Mouse (Mus musculus) frontal cortex, postnatal 14 days (tissue): ENCODE measurements around the gene Iffo2.

Experiments
- DNase-seq, 2 experiments: peaks; one replicate each; pipeline ENCODE4 v3.0.0; 2022; ENCODE audit warnings: low spot score in 2 of 2

The Iffo2 gene

DNA sequence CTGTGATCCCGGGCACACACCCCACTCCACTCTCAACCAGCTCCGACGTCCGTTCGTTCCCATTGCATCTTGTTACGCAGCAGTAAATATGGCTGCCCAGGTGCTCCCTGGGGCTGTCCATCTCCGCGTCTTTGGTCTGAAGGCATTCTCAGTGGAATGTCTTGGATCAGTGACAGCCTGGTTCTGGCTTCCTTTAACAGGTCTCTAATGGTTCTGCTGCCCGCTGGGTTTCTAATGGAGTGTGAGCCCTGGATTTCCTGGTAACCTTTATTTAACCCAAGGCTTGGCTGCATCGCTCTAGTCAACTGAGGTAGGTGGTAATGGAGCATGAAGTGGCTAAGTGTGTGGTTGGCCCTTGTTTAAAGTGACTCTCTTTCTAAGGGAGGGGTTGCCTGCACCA is 1.7 kb downstream of the Iffo2 start:
- DNase-seq: no peak

DNA sequence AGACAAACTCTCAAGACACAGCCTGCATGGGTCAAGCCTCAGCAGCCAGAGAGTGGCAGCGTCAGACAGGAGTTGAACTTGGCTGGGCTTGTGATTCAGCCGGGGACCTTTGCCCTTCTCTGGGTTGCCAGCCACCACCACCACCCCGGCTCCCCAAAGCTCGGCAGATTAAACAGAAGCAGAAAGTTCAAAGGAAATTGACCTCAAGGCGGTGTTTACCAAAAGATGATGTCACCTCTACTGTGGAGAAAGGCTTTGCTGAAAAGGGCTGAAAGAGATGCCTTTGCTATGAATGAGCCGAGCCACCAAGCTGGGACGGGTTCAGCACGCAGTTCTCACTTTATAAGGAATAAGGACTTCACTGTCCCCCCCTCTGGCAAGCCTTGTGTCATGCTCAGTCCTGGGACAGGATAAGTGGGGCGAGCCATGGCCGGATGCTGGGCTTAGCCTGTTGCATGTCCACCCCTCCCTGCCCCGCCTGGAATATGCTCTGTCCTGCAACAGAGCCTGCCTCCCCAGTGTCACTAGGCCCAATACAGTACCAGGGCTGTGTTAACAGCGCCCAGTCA is 4.9 kb downstream of the Iffo2 start:
- no peak for DNase-seq

DNA sequence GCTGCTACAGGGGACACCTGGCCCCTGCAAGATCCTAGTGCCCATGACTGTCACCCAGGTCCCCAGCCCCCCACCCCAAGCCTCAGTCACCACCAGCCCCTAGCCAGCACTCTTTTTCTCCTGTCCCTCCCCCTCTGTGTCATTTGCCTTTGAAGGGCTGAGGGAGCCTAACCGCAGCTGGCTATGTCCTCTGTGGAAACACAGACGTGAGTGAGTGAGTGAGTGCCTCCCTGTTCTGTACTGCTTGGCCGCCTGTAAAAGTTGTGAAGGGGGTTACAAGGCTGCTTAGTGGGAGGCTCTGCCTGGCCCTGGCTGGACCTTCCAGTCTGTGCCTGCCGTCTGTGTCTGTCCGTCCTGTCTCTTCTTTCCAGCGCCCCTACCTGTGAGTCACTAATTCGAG is 5.4 kb downstream of the Iffo2 start:
- DNase-seq: no peak

DNA sequence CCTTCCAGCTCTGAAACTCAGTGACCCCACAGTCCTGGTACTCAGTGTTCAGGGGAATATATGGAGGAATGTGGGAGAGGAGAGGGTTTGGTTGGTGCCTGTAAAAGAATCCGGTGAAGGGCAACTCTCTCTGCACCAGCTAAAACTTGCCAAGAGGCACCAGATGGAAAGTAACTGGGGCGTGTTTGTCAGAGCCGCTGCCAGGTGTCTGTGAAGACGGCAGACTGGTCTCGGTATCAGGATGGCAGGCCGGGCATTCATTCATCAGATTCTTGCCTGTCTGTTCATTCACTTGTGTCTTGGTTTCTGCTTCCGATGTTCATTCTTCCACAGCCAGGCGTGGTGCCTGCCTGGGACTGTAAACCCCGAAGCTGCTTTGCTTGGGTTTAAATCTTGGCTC is 6.4 kb downstream of the Iffo2 start:
- DNase-seq: no peak

DNA sequence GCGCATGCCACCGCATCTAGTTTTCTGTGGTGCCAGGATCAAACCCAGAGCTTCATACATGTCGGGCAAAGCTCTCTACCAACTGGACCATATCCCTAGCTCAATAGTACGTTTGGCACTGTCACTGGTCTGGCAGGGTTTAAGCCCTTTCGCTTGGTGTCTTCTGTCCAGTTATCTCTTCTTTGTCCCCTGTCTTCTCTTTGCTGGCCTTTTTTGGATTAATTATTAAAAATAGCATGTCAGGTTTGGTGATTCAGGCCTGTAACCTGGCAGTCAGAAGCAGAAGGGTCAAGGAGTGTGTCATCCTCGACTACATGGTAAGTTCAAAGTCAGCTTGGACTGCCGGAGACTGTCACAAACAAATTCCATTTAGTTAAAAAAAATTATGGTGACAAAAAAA is 10.4 kb downstream of the Iffo2 start:
- DNase-seq: no peak

DNA sequence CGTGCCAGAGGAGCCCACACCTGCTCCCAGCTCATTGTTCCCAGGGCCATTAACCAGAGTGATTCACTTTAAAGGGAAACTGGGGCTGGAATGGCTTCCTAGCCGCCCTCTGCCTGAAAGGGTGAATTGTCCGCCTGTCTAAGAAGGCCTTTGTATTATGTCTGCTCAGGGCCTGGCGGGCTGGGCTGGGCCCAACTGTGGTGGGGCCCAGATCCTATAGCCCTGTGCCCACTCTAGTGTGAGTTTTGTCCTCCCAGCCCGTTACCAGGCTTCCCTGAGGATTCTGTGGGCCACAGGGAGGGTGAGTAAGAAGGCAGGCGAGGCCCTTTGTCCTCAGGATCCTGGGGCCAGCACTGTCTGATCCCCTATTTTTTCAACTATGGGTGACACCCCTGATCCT is 15.4 kb downstream of the Iffo2 start:
- no peak for DNase-seq

DNA sequence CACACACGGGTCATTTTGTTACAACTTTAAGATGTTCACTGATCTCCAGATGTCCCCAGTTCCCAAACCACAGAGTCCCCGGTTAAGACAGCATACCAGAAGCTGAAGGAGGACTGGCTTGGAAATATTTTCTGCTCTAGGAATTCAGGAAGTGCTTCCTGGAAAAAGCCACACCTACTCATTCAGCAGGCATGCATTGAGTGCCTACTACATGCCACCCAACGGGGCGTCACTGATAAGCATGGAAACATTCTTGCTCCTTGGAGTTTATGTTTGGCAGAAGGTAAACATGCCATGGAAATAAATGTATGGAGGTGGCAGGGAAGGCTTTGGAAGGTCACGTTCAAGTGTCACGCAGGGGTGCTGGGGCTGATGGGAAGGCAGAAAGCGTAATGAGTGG is 19.1 kb downstream of the Iffo2 start:
- DNase-seq: no peak

DNA sequence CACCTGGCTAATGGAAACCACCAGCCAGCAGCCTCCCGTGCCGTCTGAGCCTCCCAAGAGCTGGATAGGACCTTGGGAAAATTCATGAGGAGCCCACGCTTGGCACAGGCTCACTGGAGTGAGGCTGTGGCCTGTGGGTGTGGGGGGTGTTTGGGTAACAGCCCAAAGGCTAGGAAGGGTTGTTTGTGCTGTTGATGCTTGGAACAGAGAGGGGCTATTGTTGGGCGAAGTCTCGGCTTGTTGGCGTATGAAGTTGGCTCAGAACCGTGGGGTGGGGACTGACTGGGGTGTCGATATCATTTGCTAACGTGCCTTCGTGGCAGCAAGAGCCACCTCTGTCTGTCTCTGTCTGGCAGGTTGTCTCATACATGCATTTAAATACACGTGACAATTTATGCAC is 24.9 kb downstream of the Iffo2 start:
- no peak for DNase-seq

DNA sequence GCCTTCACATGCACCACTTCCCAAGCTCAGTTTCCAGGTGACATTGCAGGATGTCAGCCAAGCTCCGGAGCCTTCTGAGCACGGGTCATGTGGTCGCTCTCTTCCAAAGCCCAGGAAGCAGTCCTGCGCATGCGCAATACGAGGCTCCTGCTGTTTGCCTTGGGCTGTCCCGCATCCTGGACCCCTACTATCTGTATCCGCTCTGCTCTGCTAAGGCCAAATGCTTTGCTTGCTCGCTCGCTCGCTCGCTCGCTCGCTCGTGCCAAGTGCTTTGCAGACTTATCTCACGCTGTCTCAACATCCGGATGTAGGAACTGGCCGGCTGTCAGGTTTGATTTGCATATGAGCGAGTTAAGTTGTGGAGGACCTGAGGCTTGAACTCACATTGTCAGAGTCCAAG is 25.6 kb downstream of the Iffo2 start:
- no peak for DNase-seq

DNA sequence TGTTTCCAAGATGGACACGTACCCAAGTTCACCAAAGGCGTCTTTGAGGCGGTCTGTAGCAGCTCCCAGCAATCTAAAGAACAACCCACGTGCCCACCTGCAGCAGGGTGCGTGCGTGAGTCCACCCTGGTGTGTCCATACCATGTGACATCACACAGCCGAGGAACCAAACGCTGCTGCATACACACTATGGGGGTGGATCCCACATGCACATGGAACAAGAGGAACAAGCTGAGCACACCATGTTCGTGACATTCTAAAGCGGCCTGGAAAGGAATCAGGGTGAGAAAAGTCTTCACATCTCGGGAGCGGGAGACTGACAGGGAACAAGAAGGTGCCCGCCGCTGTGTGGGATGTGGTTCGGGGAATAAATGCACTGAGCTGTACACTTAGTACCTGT is 38.0 kb downstream of the Iffo2 start:
- no peak for DNase-seq

DNA sequence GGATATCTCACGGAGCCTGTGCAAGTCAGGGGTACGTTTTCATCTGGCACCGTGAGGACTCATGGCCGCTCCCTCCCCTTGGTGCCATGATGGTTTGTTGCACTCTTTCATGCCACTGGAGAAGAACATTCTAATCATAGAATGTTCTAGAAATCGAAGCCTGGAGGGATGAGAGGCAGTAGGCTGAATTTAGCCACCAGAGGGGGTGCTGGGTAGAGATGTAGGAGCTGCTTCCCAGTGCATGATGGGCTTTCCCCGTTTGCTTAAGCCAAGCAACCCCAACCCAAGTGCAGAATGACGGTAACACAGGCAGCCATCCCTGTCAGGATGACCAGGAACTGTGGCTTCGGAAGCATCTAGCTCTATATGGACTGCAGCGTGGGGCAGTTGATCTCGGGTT is 40.4 kb downstream of the Iffo2 start:
- no peak for DNase-seq

DNA sequence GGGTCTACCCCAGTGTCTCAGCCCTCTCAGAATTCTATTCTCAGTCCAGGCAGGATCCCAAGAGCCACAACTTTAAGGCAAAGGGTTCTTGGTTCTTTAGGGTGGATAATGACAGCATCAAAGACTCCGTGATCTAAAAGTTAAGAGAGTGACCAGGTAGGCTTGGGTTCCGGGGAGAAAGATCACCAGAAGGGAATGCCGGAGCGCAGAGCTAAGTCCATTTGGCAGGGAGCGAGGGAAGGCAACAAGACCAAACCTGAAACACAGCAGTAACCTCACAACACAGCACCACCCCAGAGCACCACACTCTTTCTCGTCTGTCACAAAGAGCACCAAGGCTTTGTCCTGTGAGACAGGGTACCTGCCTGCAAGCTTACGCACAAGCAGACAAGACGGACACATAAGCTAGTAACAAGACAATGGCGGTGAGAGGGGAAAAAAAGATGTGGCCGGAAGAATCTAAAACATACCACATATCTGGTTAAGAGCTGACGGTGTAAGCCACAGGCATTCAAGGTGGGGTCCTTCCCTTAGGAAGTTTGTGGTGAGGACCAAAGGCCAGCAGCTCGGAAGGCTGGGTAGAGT is 42.7 kb downstream of the Iffo2 start:
- no peak for DNase-seq

DNA sequence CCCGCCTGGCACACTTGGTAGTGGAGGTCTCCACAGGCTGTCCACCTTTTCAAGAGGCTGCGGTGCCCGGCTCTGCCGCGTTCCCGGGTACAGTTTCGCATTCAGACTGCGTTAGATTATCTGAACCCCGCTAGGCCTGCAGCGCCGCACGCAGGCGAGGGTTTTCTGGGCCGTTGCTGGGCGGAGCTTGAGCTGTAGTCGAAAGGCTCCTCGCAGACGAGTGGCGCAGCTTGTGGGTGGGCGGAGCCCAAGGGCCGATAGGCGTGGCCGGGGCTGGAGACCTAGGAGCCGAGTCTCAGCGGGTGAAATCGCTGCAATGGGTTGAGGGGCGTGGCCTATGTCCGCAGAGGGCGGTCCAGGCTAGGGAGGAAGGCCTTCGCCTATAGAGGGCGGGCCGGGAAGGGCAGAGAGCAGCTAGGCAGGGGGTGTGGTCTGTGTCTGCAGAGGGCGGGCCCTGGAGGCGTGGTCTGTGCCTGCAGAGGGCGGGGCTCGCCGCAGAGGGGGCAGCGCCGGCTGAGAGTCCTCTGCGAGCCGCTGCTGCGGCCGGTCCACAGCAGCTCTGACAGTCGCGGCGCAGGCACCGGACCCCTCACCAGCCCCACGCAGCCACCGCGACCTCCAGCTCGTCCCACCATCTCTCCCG is 43.9 kb downstream of the Iffo2 start:
- DNase-seq: peak; percentile 96 to 97

DNA sequence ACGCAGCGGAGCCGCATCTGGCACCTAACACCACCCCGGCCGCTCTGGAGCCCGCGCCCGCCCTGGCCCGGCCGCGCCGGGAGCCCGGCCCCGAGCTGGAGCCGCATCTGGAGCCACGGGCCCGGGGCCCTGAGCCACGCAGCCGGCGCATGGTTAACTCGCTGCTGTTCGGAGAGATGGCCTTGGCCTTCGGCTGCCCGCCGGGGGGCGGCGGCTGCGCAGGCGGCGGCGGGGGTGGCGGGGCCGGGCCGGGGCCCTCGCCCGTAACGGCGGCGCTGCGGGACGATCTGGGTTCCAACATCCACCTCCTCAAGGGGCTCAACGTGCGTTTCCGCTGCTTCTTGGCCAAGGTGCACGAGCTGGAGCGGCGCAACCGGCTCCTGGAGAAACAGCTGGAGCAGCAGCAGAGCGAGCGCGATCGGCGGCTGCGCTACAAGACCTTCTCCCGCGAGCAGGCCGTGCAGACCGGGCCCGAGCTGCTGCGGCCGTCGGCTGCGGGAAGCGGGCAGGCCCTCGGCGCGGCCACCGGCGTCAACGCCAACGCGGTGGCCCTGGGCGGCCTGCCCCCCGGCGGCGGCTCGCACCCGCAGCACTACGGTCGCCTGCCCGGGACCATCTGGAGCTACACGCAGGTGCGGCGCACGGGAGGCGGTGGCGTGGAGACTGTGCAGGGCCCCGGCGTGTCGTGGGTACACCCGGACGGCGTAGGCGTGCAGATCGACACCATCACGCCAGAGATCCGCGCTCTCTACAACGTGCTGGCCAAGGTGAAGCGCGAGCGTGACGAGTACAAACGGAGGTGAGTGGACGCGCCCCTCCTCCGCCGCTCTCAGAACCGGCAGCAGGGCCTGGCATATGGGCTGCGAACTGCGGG is 44.7 kb downstream of the Iffo2 start:
- peak in 1 of 2 experiments; percentile 50 for DNase-seq

DNA sequence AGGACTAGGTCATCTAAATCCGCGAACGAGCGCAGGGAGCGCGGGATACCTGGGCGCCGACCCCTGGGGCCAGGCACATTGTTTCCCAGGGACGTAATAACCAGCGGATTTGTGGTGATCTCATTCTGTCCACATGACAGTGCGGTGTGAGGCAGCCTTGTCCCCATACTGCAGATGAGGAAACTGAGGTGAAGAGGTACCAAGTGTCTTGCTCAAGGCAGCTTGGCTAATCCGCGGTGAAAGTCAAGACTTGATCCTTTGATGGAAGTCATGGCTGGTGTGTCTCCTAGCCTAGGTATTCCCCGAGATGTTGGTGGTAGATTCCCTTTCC is 45.3 kb downstream of the Iffo2 start:
- no peak for DNase-seq

DNA sequence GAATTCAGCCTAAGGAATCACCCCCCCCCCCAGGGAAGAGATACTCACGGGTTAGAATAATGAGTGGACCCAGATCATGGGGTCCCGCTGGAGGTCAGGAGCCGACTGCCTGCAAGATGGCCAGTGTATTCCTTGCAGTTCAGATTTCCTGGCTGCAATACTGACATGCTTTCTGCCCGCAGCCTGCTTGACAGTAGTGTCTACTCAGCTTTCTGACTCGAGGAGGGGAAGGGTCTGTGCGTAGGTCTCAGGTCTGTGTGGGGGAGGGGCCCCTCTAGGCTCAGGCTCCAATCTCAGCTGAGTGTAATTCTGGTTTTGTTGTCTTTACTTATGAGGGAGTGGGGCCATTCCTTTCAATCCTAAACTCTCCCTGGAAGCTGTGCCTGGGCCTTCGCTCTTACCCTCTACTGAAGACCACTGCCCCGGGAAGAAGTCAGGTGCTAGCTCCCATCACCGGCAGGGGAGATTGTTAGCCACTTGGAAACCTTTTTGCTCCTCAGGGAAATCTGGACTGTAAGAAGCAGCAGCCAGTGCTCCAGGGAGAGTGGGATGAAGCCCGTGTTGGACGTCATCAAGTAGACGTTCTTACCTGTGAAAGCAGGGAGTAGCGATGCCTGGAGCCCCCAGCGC is 46.0 kb downstream of the Iffo2 start:
- no peak for DNase-seq

DNA sequence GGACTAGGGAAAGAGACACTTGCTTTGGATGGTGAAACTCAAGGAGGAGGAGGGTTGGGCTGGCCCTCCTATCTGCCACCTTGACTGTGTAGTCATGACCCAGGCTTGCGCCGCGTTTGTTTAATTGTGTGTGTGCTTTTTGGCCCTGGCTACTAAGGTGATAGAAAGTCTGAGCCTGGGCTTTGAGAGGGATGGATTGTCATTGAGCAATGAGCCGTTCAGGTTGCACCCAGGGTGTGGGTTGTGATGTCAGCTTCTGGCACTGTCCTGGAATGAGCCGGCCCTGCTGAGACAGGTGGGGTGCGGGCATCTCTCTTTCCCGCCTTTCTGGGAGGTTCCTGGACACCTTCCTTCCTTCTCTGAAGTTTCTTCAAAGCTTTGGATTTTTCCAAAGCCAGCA is 46.7 kb downstream of the Iffo2 start:
- no peak for DNase-seq

DNA sequence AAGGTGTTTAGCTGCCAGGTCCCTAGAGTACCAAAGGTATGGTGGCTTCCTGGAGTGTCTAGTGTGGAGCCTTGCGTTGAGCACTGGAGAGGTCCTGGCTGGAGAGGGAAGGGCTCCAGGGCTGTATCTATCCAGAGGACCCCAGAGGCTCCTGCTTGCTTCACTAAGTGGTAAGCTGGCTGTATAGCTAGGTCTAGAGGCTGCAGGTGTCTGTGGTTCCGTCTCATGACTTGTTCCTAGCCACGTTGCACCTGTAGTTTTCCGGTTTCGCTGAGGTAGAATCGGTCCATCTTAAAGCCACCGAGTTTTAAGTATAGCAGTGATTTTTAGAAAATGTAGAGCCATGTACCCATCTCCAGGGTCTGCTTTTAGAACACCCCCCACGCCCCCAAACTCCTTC is 48.0 kb downstream of the Iffo2 start:
- no peak for DNase-seq

DNA sequence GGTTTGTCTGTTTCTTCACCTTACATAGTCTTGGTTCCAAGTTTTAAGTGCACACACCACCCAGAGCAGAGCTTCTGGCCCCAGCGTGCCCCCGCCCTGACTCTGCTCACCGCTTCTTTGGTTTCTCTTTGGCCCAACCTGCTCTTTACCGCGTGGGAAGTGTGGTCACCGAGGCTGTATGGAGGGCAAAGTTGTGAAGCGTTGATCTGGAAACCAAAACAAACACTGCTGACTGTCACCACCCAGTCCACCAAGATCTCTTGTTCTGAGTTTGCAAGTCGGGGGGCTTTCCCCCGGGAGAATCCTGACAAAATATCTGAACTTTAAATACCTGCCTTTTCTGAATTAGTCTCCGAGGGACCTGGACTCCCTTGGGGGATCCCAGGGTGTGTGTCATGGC is 48.7 kb downstream of the Iffo2 start:
- DNase-seq: no peak

DNA sequence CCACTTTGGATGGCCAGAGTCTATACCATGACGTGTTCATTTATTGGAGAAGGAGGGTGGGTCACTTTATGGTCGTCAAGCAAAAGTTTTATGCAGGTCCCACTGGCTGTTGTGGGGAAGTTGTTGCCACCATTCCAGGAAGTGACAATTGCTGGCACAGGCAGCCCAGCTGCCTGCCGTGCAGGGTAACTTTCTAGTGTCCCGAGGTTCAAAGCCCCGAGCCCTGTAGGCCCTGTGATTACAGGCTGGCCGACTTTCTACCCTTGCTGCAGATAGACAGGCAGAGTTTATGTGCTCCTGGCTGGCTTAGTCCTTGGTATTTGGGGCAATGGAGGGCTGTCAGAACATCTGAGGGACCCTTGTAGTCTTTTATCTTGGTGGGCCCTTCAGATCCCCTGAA is 49.1 kb downstream of the Iffo2 start:
- DNase-seq: no peak

DNA sequence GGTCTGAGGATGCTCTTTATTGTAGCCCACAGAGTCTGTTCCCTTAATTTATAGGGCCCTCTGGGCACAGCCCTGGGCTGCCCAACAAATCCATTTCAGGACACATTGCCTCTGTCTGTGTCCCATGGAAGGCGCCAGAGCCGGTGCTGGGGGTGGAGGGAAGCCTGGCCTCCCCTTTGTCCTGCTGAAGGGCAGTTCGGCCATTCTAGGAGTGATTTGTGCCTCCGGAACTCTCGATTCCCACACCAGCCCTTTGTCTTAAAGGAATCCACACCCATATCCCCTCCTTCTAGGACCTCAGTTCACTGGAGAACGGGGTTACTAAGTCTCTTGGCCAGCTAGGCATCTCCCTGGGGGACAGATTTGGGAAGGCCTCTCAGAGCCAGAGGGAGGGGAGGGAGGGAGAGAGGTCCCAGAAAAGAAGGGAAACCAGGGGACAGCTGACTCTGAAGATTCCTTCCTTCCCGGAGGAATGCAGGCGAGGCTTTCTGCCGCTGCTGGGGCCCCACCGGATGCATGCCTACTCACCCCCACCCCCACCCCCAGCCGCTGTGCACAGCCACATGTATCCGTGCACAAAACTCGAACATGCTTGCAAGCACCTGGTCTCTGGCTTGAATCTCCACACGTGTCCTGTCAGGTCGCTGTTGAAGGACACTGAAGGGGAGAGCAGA is 50.5 kb downstream of the Iffo2 start:
- DNase-seq: no peak
